Mouse (Mus musculus) heart, embryonic 10.5 days (tissue): ENCODE data around the gene Smpd3. TPM values are rescaled to one million over a fixed set of nuclear protein-coding genes. Genes with fewer than 3 reads are reported as not detected.

Source experiments
- DNase-seq: peaks from one replicate; pipeline ENCODE4 v3.0.0-alpha.2; 2017; ENCODE audit warnings: low spot score
- H3K27ac ChIP-seq: fragments of 300-500 bp; sonication (generic); 2 replicates; pipeline ENCODE4 v1.5.1; 2016; ENCODE audit warnings: mild to moderate bottlenecking
- H3K27me3 ChIP-seq: fragments of 300-500 bp; sonication (generic); 2 replicates; pipeline ENCODE4 v1.6.1; 2016; ENCODE audit warnings: mild to moderate bottlenecking; ENCODE audit not compliant: poor library complexity, insufficient read depth, severe bottlenecking
- H3K36me3 ChIP-seq: fragments of 300-500 bp; sonication (generic); 2 replicates; pipeline ENCODE4 v1.6.1; 2016; ENCODE audit warnings: mild to moderate bottlenecking, moderate library complexity
- H3K4me1 ChIP-seq: fragments of 300-500 bp; sonication (generic); 2 replicates; pipeline ENCODE4 v1.6.1; 2016; ENCODE audit warnings: mild to moderate bottlenecking
- H3K4me3 ChIP-seq: fragments of 300-500 bp; sonication (generic); 2 replicates; pipeline ENCODE4 v1.5.1; 2016; ENCODE audit warnings: mild to moderate bottlenecking, moderate library complexity
- H3K9me3 ChIP-seq: fragments of 300-500 bp; sonication (generic); 2 replicates; pipeline ENCODE4 v1.6.1; 2016; ENCODE audit warnings: mild to moderate bottlenecking, moderate library complexity
- WGBS: fragments of 180-500 bp; shearing (Covaris S2); methylation state at CpG from one replicate; pipeline ENCODE4 v1.1.7; 2016; 5-methylcytosine and 5-hydroxymethylcytosine counted together
- polyA plus RNA-seq: library from polyadenylated mRNA; unstranded; fragments of >200 nt; fragmentation: Nextera tagmentation; extraction: Ambion mirVana; gene quantifications from 2 replicates; pipeline ENCODE4 v1.2.1, GENCODE M21; 2016

Gene Smpd3
- polyA plus RNA-seq, 1 experiment from 2014 or later = 3.8 TPM

- no peak for DNase-seq
- H3K27ac ChIP-seq = no peak overlapping the region
- H3K27me3 ChIP-seq = no peaks in the 10 kb centered on the region
- 56% methylated on average over 11 of the region's 11 CpGs for WGBS
- no peak overlapping the region for H3K4me3 ChIP-seq
- H3K4me1 ChIP-seq = peaks cover 21% of the 10 kb centered on the region; the same call in 1 of the 2 replicates
- H3K9me3 ChIP-seq = no peaks in the 10 kb centered on the region
- H3K36me3 ChIP-seq = no peaks in the 10 kb centered on the region
Measured at GRCm38 (mm10) chr8:106349398-106349797, 11.6 kb upstream of the Smpd3 start.

- 59% methylated on average over 6 of the region's 6 CpGs for WGBS
- no peaks in the 10 kb centered on the region for H3K9me3 ChIP-seq
- no peaks in the 10 kb centered on the region for H3K27me3 ChIP-seq
- H3K36me3 ChIP-seq = no peaks in the 10 kb centered on the region
- no peak for DNase-seq
- peaks cover 25% of the 10 kb centered on the region for H3K4me1 ChIP-seq
- H3K27ac ChIP-seq = no peak overlapping the region
- H3K4me3 ChIP-seq = no peak overlapping the region
Measured at GRCm38 (mm10) chr8:106346123-106346522, 8.3 kb upstream of the Smpd3 start.

GRCm38 (mm10) chr8:106343471-106343870 lies 5.7 kb upstream of the Smpd3 start:
- Histone ChIP-seq H3K36me3 (no peaks in the 10 kb centered on the region), H3K4me3 (no peak overlapping the region), H3K9me3 (no peaks in the 10 kb centered on the region), H3K27me3 (no peaks in the 10 kb centered on the region), H3K4me1 (peaks cover 19% of the 10 kb centered on the region), H3K27ac (no peak overlapping the region)
- 75% methylated on average over 5 of the region's 5 CpGs for WGBS
- DNase-seq = no peak

GRCm38 (mm10) chr8:106342828-106343227 lies 5.0 kb upstream of the Smpd3 start:
- no peak overlapping the region for H3K27ac ChIP-seq
- H3K9me3 ChIP-seq = no peaks in the 10 kb centered on the region
- 11% methylated on average over 7 of the region's 7 CpGs for WGBS
- no peak for DNase-seq
- H3K36me3 ChIP-seq = no peaks in the 10 kb centered on the region
- H3K4me1 ChIP-seq = peaks cover 19% of the 10 kb centered on the region
- no peak overlapping the region for H3K4me3 ChIP-seq
- no peaks in the 10 kb centered on the region for H3K27me3 ChIP-seq

DNA sequence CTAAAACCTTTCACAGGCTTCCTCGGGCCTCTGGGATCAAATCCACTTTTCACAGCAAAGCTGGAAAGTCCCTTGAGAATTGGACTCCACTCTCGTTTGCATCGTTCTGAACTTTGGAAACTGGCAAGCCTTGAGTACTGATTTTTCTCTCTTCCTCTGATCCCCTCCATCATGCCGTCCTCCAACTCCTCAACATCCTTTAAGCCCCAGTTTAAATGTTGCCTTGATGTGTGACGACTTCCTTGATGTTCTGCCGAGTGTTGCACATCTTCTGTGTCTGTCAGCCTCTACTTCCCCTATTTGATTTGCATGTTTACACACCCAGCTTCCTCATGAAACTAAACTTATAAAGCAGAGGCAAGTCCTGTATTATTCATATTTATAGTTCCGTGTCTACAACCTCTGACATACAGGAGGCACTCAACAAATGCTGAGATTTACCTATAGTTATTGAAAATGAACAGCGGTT lies 987 bp upstream of the Smpd3 start:
- Histone ChIP-seq H3K4me1 (peaks cover 34% of the 10 kb centered on the region), H3K27me3 (peaks cover 31% of the 10 kb centered on the region), H3K9me3 (no peaks in the 10 kb centered on the region), H3K27ac (no peak overlapping the region), H3K36me3 (no peaks in the 10 kb centered on the region), H3K4me3 (peak overlapping the region; percentile 68)
- no peak for DNase-seq
- 37% methylated on average over 8 of the region's 8 CpGs for WGBS

- Histone ChIP-seq H3K4me3 (peak overlapping the region; percentile 49), H3K36me3 (no peaks in the 10 kb centered on the region), H3K27ac (no peak overlapping the region), H3K4me1 (peaks cover 22% of the 10 kb centered on the region), H3K9me3 (no peaks in the 10 kb centered on the region), H3K27me3 (peaks cover 34% of the 10 kb centered on the region)
- 6% methylated on average over 41 of the region's 41 CpGs for WGBS
- no peak for DNase-seq
Measured at GRCm38 (mm10) chr8:106336561-106336960, 1.2 kb downstream of the Smpd3 start.

DNA sequence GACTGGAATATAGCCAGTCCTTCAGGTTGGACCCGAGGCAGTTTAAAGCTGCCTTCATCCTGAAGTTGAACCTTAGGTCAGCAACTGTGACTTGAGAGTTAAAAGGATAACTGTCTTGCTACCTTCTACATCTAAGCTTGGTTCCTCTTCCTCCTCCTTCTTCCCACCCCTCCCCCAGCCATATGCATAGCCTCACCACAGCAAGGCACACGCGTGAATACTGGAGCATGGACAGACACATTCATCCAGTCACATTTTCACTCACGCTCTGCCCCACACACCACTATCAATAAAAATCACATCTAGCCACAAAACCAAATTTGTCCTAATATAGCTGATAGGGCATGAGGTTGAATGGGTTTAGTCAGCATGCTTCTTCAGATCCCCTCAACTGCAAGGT lies 1.8 kb downstream of the Smpd3 start:
- H3K4me3 ChIP-seq = 0 out of 2 replicates have a peak overlapping the region, but pooled peaks have one; percentile 49
- 73% methylated on average over 4 of the region's 4 CpGs for WGBS
- H3K27ac ChIP-seq = no peak overlapping the region

DNA sequence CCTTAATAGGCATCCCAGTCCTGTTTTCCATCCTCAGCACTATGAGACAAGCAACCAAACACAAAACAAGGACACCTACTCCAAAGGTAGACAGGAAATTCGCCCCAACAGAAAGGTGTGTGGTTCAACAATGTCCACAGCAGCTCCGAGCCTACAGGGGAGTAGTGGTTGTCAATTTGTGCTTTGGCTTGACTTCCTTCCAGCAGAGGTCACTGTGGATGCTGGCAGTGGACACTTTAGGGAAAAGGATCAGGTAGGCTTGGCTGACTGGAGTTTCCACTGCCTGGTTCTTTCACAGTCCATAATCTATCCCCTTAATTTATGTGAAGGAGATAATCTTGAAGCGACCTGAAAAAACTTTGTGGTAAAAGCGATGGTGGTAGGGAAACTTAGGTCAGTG lies 2.6 kb downstream of the Smpd3 start:
- Histone ChIP-seq H3K4me1 (peaks cover 22% of the 10 kb centered on the region), H3K27ac (no peak overlapping the region), H3K27me3 (peaks cover 34% of the 10 kb centered on the region), H3K36me3 (no peaks in the 10 kb centered on the region), H3K9me3 (no peaks in the 10 kb centered on the region), H3K4me3 (no peak overlapping the region)
- 45% methylated on average over 4 of the region's 4 CpGs for WGBS
- no peak for DNase-seq

More for the DNA sequence above, 1.8 kb downstream of the Smpd3 start:
- no peaks in the 10 kb centered on the region for H3K9me3 ChIP-seq
- H3K27me3 ChIP-seq = peaks cover 34% of the 10 kb centered on the region
- peaks cover 22% of the 10 kb centered on the region for H3K4me1 ChIP-seq
- H3K36me3 ChIP-seq = no peaks in the 10 kb centered on the region
- no peak for DNase-seq

GRCm38 (mm10) chr8:106333346-106333745 lies 4.4 kb downstream of the Smpd3 start:
- DNase-seq = no peak
- H3K27ac ChIP-seq = no peak overlapping the region
- H3K27me3 ChIP-seq = peaks cover 34% of the 10 kb centered on the region
- H3K4me3 ChIP-seq = no peak overlapping the region
- no peaks in the 10 kb centered on the region for H3K9me3 ChIP-seq
- 41% methylated on average over 8 of the region's 8 CpGs for WGBS
- H3K4me1 ChIP-seq = peaks cover 18% of the 10 kb centered on the region
- H3K36me3 ChIP-seq = no peaks in the 10 kb centered on the region

- Histone ChIP-seq H3K36me3 (no peaks in the 10 kb centered on the region), H3K27me3 (peaks cover 34% of the 10 kb centered on the region), H3K4me1 (peaks cover 14% of the 10 kb centered on the region), H3K4me3 (no peak overlapping the region), H3K9me3 (no peaks in the 10 kb centered on the region), H3K27ac (no peak overlapping the region)
- no peak for DNase-seq
- WGBS = 70% methylated on average over 4 of the region's 4 CpGs
Measured at GRCm38 (mm10) chr8:106332498-106332897, 5.3 kb downstream of the Smpd3 start.

DNA sequence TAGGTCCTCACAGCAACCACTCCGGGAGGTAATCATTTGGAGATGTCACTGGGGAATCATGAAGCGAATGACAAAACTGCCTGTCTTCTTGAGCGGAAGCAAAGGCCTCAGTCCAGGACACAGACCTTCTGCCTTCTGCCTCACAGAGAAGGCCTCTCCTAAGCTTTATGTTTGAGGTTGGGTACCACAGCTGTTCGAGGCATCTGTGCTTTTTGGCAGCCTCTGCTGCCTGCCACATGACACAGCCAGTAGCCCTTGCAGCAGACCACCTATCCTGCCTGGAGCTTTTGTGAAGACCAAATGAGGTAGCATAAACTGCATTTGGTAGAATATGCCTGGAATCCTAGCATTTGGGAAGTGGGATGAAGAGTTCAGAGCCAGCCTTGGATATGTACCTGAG lies 11.2 kb downstream of the Smpd3 start:
- WGBS = 75% methylated on average over 4 of the region's 4 CpGs
- Histone ChIP-seq H3K27ac (no peak overlapping the region), H3K4me1 (no peaks in the 10 kb centered on the region), H3K4me3 (no peak overlapping the region), H3K27me3 (no peaks in the 10 kb centered on the region), H3K36me3 (no peaks in the 10 kb centered on the region), H3K9me3 (no peaks in the 10 kb centered on the region)
- DNase-seq = no peak

- no peaks in the 10 kb centered on the region for H3K36me3 ChIP-seq
- no peaks in the 10 kb centered on the region for H3K9me3 ChIP-seq
- 80% methylated on average over 7 of the region's 7 CpGs for WGBS
- H3K27ac ChIP-seq = no peak overlapping the region
- no peaks in the 10 kb centered on the region for H3K27me3 ChIP-seq
- H3K4me3 ChIP-seq = no peak overlapping the region
- DNase-seq = no peak
- H3K4me1 ChIP-seq = no peaks in the 10 kb centered on the region
Measured at GRCm38 (mm10) chr8:106321434-106321833, 16.4 kb downstream of the Smpd3 start.

GRCm38 (mm10) chr8:106320002-106320401 lies 17.8 kb downstream of the Smpd3 start:
- no peaks in the 10 kb centered on the region for H3K4me1 ChIP-seq
- no peak overlapping the region for H3K27ac ChIP-seq
- no peaks in the 10 kb centered on the region for H3K9me3 ChIP-seq
- WGBS = 77% methylated on average over 6 of the region's 6 CpGs
- no peaks in the 10 kb centered on the region for H3K36me3 ChIP-seq
- DNase-seq = no peak
- no peak overlapping the region for H3K4me3 ChIP-seq
- no peaks in the 10 kb centered on the region for H3K27me3 ChIP-seq

GRCm38 (mm10) chr8:106317091-106317490 lies 20.7 kb downstream of the Smpd3 start:
- Histone ChIP-seq H3K36me3 (no peaks in the 10 kb centered on the region), H3K9me3 (no peaks in the 10 kb centered on the region), H3K4me3 (no peak overlapping the region), H3K27me3 (no peaks in the 10 kb centered on the region), H3K27ac (no peak overlapping the region), H3K4me1 (no peaks in the 10 kb centered on the region)
- WGBS = 69% methylated on average over 4 of the region's 4 CpGs
- no peak for DNase-seq
